Mouse (Mus musculus) hindbrain, embryonic 11.5 days (tissue): ENCODE data around the gene Kpna7. TPM values are rescaled to one million over a fixed set of nuclear protein-coding genes. Genes with fewer than 3 reads are reported as not detected.
"Not testable (repeated sequence)": the region's sequence is repeated elsewhere in the genome, so short reads cannot be mapped to it uniquely, and the experiment has no call there.

Experiments used
- ATAC-seq: fragments of 200-750 bp; cut with Nextera tagmentation; 2 replicates; pipeline ENCODE4 v1.8.0; 2017; ENCODE audit warnings: mild to moderate bottlenecking, moderate TSS enrichment, moderate library complexity; ENCODE audit not compliant: low FRiP score
- DNase-seq: peaks from one replicate; pipeline ENCODE4 v3.0.0-alpha.2; 2015; ENCODE audit warnings: low spot score
- H3K27ac ChIP-seq: fragments of 300-500 bp; sonication (generic); 2 replicates; pipeline ENCODE4 v1.5.1; 2014; ENCODE audit warnings: mild to moderate bottlenecking, low read depth, low read length
- H3K27me3 ChIP-seq: fragments of 300-500 bp; sonication (generic); 2 replicates; pipeline ENCODE4 v1.6.1; 2014; ENCODE audit warnings: mild to moderate bottlenecking, low read length, moderate library complexity, mixed read lengths; ENCODE audit not compliant: control insufficient read depth, insufficient read depth
- H3K36me3 ChIP-seq: fragments of 300-500 bp; sonication (generic); 2 replicates; pipeline ENCODE4 v1.6.1; 2014; ENCODE audit warnings: mild to moderate bottlenecking, low read length, moderate library complexity, mixed read lengths; ENCODE audit not compliant: control insufficient read depth, insufficient read depth
- H3K4me1 ChIP-seq: fragments of 300-500 bp; sonication (generic); replicated peaks from 2 replicates; pipeline ENCODE4 v1.6.1; 2014; ENCODE audit warnings: low read length, mixed read lengths; ENCODE audit not compliant: control insufficient read depth, insufficient read depth
- H3K4me2 ChIP-seq: fragments of 300-500 bp; sonication (generic); replicated peaks from 2 replicates; pipeline ENCODE4 v1.6.1; 2014; ENCODE audit warnings: mild to moderate bottlenecking, low read depth, low read length
- H3K4me3 ChIP-seq: fragments of 300-500 bp; sonication (generic); 2 replicates; pipeline ENCODE4 v1.5.1; 2014; ENCODE audit warnings: low read depth, low read length
- H3K9ac ChIP-seq: fragments of 300-500 bp; sonication (generic); 2 replicates; pipeline ENCODE4 v1.6.1; 2014; ENCODE audit warnings: low read depth, low read length
- H3K9me3 ChIP-seq: fragments of 300-500 bp; sonication (generic); 2 replicates; pipeline ENCODE4 v1.6.1; 2016; ENCODE audit warnings: low read length; ENCODE audit not compliant: control insufficient read depth
- WGBS: fragments of 180-500 bp; shearing (Covaris S2); extraction: QIAGEN DNeasy Blood & Tissue Kit; methylation state at CpG from one replicate; pipeline ENCODE4 v1.1.7; 2014; 5-methylcytosine and 5-hydroxymethylcytosine counted together
- polyA plus RNA-seq: library from polyadenylated mRNA; unstranded; fragments of >200 nt; fragmentation: Nextera tagmentation; extraction: Ambion mirVana; gene quantifications from 2 replicates; pipeline ENCODE4 v1.2.1, GENCODE M21; 2014

Kpna7 gene
- polyA plus RNA-seq, 1 experiment from 2014 or later, result not detected

- Histone ChIP-seq H3K27ac (no peak overlapping the region), H3K4me1 (no peaks in the 10 kb centered on the region), H3K9ac (no peak overlapping the region), H3K4me3 (no peak overlapping the region), H3K36me3 (peaks cover 14% of the 10 kb centered on the region), H3K4me2 (no peak overlapping the region), H3K27me3 (no peaks in the 10 kb centered on the region), H3K9me3 (no peaks in the 10 kb centered on the region)
- DNase-seq, result no peak
- ATAC-seq, result no peak
- 94% methylated on average over 4 of the region's 4 CpGs for WGBS
These were observed 12.4 kb upstream of the Kpna7 start for GRCm38 (mm10) chr5:145096195-145096594.

GRCm38 (mm10) chr5:145089878-145090277, 6.0 kb upstream of the Kpna7 start:
- Histone ChIP-seq H3K9me3 (no peaks in the 10 kb centered on the region), H3K27ac (no peak overlapping the region), H3K4me3 (no peak overlapping the region), H3K9ac (no peak overlapping the region), H3K4me1 (no peaks in the 10 kb centered on the region), H3K4me2 (no peak overlapping the region), H3K36me3 (no peaks in the 10 kb centered on the region; the same call in 1 of the 2 replicates), H3K27me3 (no peaks in the 10 kb centered on the region)
- ATAC-seq, result no peak
- no peak for DNase-seq
- WGBS, result 93% methylated on average over 3 of the region's 3 CpGs

- Histone ChIP-seq H3K9me3 (no peaks in the 10 kb centered on the region), H3K9ac (no peak overlapping the region), H3K4me3 (no peak overlapping the region), H3K27me3 (no peaks in the 10 kb centered on the region), H3K36me3 (no peaks in the 10 kb centered on the region; the same call in 1 of the 2 replicates), H3K4me1 (no peaks in the 10 kb centered on the region), H3K27ac (no peak overlapping the region), H3K4me2 (no peak overlapping the region)
- DNase-seq (no peak), ATAC-seq (no peak)
- 98% methylated on average over 2 of the region's 2 CpGs for WGBS
These were observed 4.4 kb upstream of the Kpna7 start for GRCm38 (mm10) chr5:145088186-145088585.

- peak overlapping the region; percentile 74 for H3K4me2 ChIP-seq
These were observed 992 bp upstream of the Kpna7 start for GRCm38 (mm10) chr5:145084822-145085221.

GRCm38 (mm10) chr5:145083201-145083600, 629 bp downstream of the Kpna7 start:
- H3K36me3 ChIP-seq, H3K4me1 ChIP-seq, DNase-seq, H3K27me3 ChIP-seq, H3K9me3 ChIP-seq: not testable (repeated sequence)
- Histone ChIP-seq H3K27ac (peak overlapping the region; percentile 79), H3K4me2 (peak overlapping the region; percentile 74), H3K4me3 (peak overlapping the region; percentile 72), H3K9ac (peak overlapping the region; percentile 75)
- 50% methylated on average over 6 of the region's 6 CpGs for WGBS
- peak; percentile 43 for ATAC-seq

More at GRCm38 (mm10) chr5:145084822-145085221, 992 bp upstream of the Kpna7 start:
- Histone ChIP-seq H3K27me3 (no peaks in the 10 kb centered on the region), H3K9ac (no peak overlapping the region; the same call in none of the 2 replicates), H3K27ac (no peak overlapping the region), H3K4me1 (no peaks in the 10 kb centered on the region), H3K4me3 (peak overlapping the region; percentile 72; the same call in 1 of the 2 replicates), H3K36me3 (no peaks in the 10 kb centered on the region), H3K9me3 (no peaks in the 10 kb centered on the region)
- 80% methylated on average over 2 of the region's 2 CpGs for WGBS
- ATAC-seq (no peak), DNase-seq (no peak)

- no peaks in the 10 kb centered on the region for H3K36me3 ChIP-seq
- H3K9me3 ChIP-seq, result no peaks in the 10 kb centered on the region
- no peak overlapping the region for H3K4me3 ChIP-seq
- no peak overlapping the region for H3K4me2 ChIP-seq
- no peak overlapping the region for H3K9ac ChIP-seq
- H3K27me3 ChIP-seq, result no peaks in the 10 kb centered on the region
- ATAC-seq (no peak), DNase-seq (no peak)
- 91% methylated on average over 10 of the region's 10 CpGs for WGBS
- no peak overlapping the region for H3K27ac ChIP-seq
- H3K4me1 ChIP-seq, result no peaks in the 10 kb centered on the region
These were observed 1.8 kb downstream of the Kpna7 start for GRCm38 (mm10) chr5:145081866-145082613.

- H3K4me2 ChIP-seq, result no peak overlapping the region
- H3K4me3 ChIP-seq, result no peak overlapping the region
- DNase-seq (no peak), ATAC-seq (no peak)
- no peak overlapping the region for H3K9ac ChIP-seq
- no peaks in the 10 kb centered on the region for H3K27me3 ChIP-seq
- H3K36me3 ChIP-seq, result no peaks in the 10 kb centered on the region
- no peak overlapping the region for H3K27ac ChIP-seq
- H3K4me1 ChIP-seq, result no peaks in the 10 kb centered on the region
- H3K9me3 ChIP-seq, result no peaks in the 10 kb centered on the region
- 76% methylated on average over 3 of the region's 3 CpGs for WGBS
These were observed 8.7 kb downstream of the Kpna7 start for GRCm38 (mm10) chr5:145075081-145075480.

- no peaks in the 10 kb centered on the region for H3K36me3 ChIP-seq
- H3K27ac ChIP-seq, result no peak overlapping the region
- ATAC-seq (no peak), DNase-seq (peak; percentile 30)
- no peak overlapping the region for H3K4me3 ChIP-seq
- no peak overlapping the region for H3K4me2 ChIP-seq
- no peaks in the 10 kb centered on the region for H3K9me3 ChIP-seq
- H3K27me3 ChIP-seq, result no peaks in the 10 kb centered on the region
- no peak overlapping the region for H3K9ac ChIP-seq
- 61% methylated on average over 6 of the region's 6 CpGs for WGBS
- no peaks in the 10 kb centered on the region for H3K4me1 ChIP-seq
These were observed 12.5 kb downstream of the Kpna7 start for GRCm38 (mm10) chr5:145071342-145071741.

GRCm38 (mm10) chr5:145069707-145070106, 14.1 kb downstream of the Kpna7 start:
- H3K4me2 ChIP-seq, result no peak overlapping the region
- no peaks in the 10 kb centered on the region for H3K27me3 ChIP-seq
- no peaks in the 10 kb centered on the region for H3K36me3 ChIP-seq
- no peak overlapping the region for H3K27ac ChIP-seq
- H3K4me3 ChIP-seq, result no peak overlapping the region
- H3K4me1 ChIP-seq, result no peaks in the 10 kb centered on the region
- DNase-seq (peak; percentile 88), ATAC-seq (peak; percentile 60; the same call in 1 of the 2 replicates)
- no peaks in the 10 kb centered on the region for H3K9me3 ChIP-seq
- no peak overlapping the region for H3K9ac ChIP-seq
- WGBS, result 1% methylated on average over 5 of the region's 5 CpGs
